Mouse (Mus musculus) kidney, adult 8-10 months (tissue): Measurements from ENCODE around the gene Fchsd2.
A peak's percentile ranks its signal among the peaks of the same experiment; 100 is the strongest.

Experiments
- DNase-seq, 2 experiments: peaks; one replicate each; pipeline ENCODE4 v3.0.0; 2022

Fchsd2 gene

DNA sequence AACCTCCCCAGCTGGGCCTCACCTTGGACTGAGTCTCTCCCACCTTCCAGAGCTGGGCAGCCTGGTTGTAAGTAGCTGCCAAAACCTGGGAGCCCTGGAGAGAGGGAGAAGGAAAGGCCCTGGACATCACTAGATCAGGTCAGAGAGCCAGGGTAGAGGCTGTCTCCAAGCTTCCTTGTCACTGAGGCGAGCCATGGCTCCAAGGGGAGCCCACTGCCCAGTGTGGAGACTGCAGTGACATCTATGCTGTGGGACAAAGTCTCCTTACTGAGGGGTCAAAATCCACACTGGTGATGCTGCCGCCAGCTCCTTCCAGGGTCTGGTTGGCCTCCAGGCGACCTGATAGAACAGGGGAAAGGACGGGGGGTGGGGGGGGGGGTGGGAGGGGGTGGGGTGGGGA, 199.4 kb downstream of the Fchsd2 start:
- DNase-seq, result no peak

DNA sequence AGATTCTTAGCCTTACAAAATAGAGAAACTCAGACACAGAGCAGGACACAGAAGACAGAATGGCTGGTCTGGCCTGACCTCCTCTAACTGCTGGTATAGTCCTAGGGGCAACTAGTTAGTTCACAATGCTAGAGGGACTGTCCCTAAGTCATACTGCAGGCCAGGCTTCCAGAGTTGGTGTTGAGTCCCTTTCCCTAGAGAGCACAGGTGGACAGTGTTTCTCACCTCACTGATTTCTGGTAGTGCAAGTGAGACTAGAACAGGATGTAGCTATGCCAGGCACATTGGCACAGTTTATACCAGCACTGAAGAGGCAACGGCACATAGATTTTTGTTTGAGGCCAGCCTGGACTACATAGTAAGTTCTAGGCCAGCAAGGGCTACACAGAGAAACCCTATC, 200.0 kb downstream of the Fchsd2 start:
- no peak for DNase-seq

DNA sequence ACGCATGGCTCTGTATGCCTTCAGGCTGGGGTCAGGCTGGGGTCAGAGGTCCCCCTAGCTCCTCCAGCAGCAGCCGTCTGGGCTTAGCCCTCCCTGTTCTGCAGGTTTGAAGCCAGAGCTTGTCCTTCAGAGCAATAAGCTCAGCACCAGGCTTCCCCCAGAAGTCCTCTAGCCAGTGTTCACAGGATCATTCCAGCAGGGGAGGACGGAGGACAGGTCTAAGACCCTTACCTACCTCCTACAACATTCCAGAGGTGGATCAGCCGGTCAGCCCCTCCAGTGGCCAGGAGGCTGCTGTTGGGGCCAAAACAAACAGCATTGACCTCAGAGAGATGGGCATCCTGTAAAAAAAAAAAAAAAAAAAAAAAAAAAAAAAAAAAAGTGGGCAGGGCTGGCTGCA, 200.5 kb downstream of the Fchsd2 start:
- DNase-seq, result no peak

DNA sequence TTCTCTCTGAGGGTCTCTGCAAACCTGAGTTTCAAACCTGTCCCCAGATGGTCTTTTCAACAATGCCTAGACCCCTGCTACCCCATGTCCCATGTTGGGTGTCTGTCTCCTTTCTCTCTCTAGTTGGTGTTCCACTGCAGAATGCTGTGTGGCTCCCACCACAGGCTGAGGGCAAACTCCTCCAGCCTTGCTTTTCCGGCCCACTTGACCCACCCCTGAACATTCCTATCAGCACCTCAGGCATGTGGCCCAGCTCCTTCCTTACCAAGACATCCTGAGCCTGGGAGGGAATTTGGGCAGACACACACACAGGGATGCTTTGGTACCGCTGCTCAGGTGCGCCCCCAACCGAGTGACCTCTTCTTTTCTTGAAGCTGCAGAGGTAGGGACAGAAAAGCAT, 200.9 kb downstream of the Fchsd2 start:
- DNase-seq, result no peak

DNA sequence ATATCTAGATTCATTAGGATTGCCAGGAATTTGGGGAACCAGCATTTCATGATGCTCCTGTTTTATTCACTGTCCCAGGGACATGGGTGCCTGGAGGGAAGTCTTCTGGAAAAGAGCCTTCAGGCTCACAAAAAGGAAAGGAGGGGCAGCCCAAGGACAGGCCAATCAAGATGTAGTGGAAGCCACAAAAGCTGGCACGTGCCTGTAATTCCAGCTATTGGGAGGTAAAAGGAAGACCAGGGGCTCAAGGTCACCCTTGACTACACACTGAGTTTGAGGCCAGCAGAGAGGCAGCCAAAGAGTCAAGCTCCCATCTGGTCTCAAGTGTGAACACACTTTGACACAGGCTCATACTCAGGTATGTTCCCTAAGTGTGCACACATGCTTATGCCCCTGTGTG, 202.8 kb downstream of the Fchsd2 start:
- no peak for DNase-seq

DNA sequence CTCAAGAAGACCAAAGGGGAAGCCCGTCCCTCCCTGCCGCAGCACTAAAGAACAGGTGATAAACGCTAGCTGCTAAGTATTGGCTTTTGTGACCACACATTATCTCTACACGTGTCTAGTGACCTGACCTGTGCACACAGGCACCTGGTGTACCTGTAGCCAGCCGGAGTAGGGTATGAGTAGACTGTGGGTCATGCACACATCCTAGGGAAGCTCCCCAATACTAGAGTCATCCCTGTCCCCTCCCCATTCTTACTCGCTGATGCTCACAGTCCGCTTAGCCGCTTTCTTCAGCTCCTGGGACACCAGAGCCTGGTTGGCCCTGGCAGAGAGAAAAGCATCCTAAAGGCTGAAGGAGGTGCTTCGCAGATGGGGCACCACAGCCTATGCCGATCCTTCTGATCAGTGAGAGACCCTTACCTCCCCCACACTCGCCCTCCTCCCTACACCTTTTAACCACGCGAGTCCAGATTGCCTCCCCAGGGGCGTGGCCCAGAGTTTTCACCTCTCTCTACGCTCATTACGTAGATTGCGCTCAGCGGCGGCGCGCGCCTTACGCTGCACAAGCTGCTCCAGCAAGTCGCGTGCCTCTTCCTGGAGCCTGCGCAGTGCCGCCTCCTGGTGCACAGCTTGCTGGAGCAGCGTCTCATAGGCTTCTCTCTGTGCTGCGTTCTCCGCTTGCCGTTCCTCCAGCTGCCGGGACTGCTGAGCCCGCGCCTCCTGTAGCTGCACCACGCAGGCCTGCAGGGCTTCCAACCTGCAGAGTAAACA, 203.8 kb downstream of the Fchsd2 start:
- DNase-seq, result peak; percentile 69 to 77

DNA sequence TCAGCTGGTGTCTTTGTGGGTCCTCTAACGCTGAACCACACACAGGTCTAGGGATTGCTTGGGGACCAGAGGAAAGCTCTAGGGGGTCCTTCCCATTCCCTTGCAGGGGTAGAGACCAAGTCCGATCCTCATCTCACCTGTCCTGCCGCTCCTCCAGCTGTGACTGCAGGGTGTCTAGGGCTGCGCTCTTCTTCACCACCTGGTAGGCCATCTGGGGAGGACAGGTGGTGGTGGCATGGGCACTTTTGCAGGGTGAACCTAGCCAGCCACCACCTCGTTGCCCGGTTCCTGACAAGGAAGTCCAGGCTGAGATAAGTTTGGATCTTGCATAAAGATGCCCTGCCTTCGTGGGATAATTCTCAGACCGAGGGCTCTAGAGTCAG, 204.4 kb downstream of the Fchsd2 start:
- no peak for DNase-seq

DNA sequence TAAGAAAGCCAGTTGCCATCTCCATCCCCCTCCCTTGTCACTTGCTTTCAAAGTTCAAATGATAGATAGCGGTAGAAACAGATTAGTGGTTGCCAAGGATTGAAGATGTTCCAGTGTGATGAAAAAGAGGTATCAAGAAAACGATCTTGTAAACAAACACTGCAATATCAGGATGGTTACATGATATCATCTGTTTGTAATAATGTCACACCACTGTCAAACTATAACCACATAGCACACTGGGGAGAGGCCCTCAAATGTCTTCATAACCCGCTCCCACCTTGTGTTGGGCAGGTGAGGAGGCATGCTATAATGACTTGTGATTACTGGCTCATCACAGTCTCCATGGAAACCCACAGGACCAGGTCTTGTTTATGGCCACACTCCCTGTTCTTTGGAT, 205.7 kb downstream of the Fchsd2 start:
- DNase-seq, result no peak

DNA sequence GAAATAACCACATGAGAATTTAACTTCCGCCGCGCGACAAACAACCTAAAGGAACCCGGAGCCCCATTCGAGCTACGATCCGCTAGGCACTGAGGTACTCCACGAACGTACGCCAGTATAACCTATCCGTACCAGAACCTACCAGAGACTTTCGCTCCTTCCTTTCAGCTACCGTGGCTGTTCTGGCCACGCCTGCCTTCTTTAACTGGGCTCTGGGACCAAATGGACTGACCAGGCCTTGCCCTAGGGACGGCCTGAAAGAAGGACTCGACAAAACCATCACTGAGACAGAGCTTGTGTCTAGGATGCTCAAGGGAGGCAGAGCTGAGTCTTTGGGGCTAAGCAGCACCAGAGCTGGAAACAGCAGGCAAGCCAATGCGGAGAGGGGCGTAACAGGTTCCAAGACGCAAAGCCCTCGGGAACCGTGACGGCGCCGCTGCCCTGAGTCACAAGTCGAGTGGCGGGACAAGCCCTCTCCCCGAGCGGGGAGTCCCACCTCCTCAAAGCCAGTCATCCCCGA, 208.8 kb downstream of the Fchsd2 start:
- DNase-seq, result peak in 1 of 2 experiments; percentile 25

DNA sequence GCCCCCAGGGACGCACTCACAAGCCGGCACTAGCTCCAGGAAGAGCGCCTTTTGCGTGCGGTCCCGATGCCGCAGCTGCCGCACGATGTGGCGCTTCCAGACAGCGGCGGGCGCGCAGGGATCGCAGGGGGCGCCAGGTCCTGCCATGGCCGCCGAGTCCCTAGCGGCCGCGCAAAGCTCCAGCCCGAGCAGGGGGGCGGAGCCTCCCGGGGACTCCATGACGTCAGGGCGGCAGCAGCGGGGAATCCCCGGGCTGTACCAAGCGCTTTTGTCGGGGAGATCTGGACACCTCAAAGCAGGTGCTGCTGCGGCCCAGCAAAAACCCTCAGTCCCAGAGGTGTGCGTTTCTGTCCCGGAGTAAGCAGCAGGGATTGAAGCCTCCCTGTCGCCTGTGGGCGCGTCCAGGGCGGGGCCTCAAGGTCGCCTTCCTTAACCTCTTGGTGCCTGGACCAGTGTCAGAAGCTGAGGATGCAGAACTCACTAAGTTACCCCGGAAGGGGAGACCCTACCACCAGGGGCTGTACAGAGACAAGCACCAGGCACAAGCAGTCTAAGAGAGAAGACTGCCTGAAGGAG, 209.3 kb downstream of the Fchsd2 start, which contains the start of gene Atg16l2:
TSS of gene Atg16l2 (minus strand) at position 371 of the 576 bp plus-strand sequence.
- peak; percentile 93 to 95 for DNase-seq

DNA sequence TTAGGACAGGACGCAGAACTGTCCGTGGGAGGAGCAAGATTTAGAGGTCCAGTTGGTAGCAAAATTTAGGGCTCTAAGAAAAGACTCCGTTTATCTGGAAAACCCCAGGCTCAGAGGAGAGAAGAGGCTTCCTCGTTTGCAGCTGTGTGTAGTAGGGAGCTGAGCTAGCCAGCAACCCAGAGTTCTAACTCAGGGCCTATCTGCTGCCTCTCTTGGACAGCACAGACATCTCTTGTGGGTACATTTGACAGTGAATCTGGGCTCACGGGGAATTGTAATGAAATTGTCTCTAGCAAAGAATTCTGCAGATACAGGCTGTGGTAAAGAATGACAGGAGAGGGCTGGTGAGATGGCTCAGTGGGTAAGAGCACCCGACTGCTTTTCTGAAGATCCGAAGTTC, 210.0 kb downstream of the Fchsd2 start:
- DNase-seq, result no peak

DNA sequence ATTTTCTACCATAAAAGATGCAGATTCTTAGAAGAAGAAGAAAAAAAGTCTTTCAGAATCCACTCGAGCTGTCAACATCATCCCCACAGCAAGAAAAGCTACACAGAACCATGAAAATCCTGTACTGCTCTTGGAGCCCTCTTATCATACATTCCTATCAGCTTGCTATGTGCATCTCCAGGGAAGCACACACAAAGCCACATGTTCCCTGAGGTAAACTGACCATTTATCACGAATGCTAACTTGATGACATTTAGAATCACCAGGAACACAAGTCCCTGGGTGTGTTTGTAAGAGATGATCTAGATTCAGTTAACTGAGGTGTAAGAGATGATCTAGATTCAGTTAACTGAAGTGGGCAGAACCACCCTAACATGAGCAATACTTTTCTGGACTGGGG, 214.2 kb downstream of the Fchsd2 start:
- DNase-seq, result no peak

DNA sequence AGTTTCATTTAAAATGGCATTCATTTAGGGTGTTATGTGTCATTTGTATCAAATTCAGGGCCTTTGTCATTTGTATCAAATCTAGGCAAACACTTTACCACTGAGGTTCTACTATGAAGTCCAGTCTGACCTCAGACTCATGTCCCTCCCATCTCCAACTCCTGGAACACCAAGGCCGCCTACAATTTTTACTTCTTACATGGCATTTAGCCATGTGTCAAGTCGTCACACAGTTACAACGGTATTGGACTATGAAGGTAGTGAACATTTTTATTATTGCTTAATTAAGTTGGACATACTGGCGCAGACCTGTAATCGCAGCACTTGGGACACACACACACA, 217.3 kb downstream of the Fchsd2 start:
- no peak for DNase-seq

DNA sequence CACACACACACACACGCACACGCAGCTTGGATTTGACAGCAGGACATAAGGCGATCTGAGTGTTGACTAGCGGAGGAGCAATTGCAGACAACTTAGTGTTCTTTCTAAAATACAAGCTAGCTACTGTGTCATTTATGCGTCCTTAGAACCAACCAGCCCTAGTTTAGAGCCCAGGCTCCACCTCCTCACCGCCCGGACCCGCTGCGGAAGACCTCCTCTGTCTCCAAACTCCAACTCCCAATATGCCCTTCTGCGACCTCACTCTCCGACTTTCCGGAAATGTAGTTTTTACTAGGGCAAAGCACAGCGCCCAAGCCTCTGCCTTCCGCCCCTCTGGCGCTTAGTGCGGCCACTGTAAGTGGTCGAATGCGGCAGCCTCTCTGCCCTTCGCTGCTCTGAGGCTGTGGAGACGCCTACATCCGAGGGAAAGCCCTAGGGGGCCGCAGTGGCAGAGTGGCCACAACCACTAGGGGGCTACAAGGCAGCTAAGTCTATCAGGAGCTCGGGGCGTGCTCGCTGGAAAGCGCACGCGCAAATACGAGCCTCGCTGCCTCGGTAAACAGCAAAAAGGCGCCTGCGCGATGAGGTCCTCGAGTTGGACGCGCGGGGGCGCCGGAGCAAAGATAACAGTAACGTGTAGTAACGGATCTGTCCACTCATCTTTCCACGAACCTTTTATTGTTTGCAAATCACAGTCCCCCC, 217.8 kb downstream of the Fchsd2 start:
- peak; percentile 98 to 99 for DNase-seq

DNA sequence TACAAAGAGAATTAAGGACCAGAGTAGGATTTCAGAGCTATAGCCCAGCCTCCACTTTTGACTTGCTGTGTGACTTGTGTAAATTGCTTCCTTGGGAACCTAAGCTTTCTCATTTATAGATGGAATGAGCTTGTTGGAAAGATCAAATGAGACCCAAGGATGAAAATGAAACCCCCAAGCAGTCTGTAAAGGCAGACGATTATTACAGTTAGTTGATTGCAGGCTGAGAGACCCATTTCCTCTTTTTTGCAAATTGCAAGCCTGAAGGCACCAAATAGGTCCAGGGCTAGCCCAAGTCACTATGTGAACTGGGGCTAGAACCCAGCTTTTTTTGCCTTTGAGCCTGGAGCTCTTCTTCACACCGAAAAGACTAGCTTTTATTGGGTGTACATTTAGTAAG, 218.4 kb downstream of the Fchsd2 start:
- DNase-seq, result no peak

DNA sequence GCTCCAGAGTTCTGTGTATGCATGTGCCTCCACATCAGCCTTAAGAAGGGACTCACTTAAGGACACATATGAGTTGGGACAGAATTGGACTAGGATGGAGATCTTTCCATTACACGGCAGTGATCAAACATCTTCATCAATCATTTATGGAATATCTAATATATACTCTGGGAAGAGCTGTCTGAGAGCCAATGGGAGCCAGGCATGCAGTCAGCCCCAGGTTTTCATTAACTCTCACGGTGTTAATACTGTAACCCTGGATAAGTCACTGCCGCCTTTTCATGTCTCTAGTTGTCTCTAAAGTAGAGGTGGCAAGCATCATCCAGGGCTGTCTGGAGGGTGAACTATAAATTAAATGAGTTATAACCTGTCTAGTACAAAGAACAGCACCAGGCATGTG, 220.4 kb downstream of the Fchsd2 start:
- DNase-seq, result peak in 1 of 2 experiments; percentile 60

DNA sequence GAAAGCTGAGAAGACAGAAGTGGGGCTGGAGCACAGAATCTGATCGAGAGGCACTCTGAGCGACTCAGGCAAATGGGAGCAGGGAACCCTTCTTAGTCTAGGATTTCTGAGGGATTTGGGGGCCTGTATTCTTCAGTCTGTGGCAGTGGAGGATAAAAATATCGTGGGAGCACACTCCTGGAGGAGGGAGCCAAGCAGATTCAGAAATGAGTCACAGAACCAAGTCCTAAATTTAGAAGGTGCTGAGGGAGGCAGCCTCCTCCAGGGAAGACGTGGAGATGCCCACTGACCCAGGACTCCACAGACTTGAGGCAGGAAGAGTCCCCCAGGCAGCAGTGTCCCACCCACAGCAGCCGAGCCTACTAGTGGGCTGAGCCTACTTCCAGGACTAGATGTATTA, 221.7 kb downstream of the Fchsd2 start:
- DNase-seq, result no peak

DNA sequence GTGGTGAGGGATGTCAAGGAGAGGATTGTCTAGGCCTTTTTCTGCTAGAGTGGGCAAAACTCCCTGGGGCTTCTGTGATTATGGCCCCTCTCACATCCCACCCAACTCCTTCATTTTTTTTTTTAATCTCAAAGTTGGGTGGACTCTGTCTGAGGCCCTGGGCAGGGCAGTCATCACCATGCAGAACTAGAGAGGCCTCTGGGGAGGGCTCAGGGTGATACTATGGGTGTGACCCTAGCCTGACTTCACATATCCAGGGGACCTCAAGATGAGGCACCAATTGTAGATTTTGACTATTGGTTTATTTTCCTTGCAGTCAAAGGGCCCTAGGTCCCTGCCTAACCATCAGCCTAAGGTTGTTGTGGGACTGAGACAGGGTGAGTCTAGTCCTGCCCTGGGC, 223.0 kb downstream of the Fchsd2 start:
- no peak for DNase-seq

DNA sequence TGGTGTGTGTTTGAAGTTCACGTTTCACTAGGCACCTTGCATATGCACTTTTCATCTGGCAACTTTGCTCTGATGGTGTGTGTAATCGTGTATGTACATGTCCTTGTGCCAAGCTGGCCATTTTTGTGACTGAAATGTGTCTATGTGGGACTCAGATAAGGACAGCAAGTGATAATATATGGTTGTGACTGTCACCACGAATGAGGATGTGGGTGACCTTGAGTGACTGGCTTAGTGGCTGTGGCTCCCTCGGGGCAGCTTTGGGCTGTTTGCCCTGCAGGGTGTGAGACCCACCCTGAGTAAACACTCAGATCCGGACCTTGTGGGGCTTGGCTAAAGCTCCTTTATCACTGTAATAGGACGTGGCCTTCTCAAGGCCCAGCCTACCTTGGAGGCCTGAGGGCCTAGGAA, 223.9 kb downstream of the Fchsd2 start:
- DNase-seq, result no peak

DNA sequence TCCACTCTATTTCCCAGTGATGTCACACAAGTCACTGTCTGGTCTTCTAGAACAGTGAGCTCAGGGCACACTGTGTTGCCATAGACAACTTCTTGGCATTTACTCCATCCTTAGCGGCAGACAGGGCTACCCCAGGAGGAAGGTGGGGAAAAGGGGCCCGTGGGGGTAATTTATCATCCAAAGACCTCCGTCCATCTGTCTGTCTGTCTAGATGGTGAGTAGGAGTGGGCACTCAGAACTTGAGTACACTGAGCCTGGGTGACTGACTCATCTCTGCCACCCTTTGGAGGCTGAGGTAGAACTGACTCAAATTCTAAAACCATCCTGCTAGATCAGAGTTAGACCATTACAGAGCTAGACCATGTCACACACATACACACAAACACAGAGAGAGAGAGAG, 224.4 kb downstream of the Fchsd2 start, which contains the start of gene Stard10:
TSS of gene Stard10 (plus strand) at position 73 of the 400 bp plus-strand sequence.
- DNase-seq, result no peak

DNA sequence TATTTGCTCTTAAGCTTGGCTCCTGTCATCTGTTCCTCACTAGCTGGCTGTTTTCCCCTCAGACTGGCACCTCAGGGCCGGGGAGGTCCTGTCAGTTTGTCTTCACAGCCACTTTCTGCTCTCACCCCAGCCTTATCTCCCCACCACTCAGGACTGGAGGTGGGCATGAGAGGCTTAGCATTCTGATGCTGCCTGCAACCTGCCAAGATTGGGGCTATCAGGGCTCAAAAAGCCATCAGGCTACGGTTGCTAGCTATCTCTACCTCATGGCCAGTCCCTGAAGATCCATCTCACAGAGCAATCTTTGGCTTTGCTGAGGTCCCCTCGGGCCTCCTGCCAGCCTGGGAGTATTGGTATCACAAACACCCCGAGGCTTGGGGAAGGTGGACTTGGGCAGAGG, 226.2 kb downstream of the Fchsd2 start:
- DNase-seq, result no peak

DNA sequence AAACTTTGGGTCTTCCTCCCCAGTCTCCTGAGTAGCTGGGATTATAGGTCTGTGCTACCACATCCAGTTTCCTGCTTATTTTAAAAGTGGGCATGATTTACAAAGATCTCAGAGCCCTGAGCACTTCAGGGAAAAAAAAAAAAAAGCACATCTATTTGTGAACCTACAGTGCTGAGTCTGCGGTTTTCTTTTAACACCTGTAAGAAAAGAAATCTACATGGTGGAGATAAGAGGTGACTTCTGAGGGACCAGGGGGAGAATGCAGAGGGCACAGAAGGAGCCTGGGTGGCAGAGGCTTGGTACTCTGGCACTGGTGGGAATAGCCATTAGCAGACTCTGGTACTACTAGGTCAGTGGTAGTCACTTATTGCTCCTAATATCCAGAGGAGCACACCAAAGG, 227.1 kb downstream of the Fchsd2 start:
- DNase-seq, result no peak

DNA sequence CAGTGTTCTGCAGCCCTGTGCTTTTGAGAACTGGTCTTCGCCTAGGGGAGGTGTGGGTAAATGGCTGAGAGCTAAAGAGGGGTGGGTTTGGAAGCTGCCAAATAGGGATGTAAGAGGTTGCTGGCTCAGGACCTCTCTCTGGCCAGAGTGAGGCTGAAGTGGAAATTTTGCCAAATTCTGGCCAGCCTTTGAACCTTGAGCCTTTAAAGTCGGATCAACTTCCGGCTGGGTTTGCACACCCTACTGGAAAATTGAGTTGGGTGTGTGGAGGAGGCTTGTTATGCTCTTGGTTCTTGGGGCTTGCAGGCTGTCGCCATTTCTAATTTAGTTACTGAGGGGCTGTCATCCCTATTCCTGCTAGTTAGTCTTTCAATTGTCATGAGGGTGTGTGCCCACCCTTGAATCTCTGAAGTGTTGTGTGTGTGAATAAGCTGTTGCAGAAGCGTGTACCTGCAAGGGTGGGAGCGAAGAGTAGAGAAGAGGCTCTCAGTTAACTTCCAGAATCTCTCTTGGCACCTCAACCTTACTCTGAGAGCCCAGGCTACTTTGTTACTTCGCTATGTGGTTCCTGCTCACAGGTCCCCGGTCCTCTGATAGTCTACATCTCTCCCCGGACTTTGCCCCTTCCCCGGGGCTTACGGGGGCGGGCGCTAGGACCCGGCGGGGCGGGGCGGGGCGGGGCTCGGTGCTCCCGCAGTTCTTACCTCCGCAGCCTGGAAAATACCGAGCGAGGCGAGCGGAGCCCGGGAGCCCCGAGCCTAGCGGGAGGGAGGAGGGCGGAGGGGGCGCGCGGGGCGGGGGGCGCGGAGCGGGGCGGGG, 227.9 kb downstream of the Fchsd2 start:
- DNase-seq, result peak; percentile 81 to 83
